Mouse (Mus musculus) gastrocnemius, adult 18-20 months (tissue): Measurements from ENCODE around the gene Dhx29. TPM values are rescaled to one million over a fixed set of nuclear protein-coding genes. Genes with fewer than 3 reads are reported as not detected.

Experiments
- DNase-seq: peaks from one replicate; pipeline ENCODE4 v3.0.0; 2021; ENCODE audit warnings: low spot score
- long read RNA-seq, 2 experiments: library from polyadenylated mRNA; stranded (forward); transcript quantifications; one replicate each; pipeline ENCODE4 v2.0.0; 2021
- total RNA-seq, 2 experiments: library from RNA; stranded (reverse); gene quantifications; 2 replicates each; pipeline ENCODE4 v1.2.3; 2021

The Dhx29 gene
- 10 to 100 TPM; 15.4 to 15.8 TPM for total RNA-seq
- long read RNA-seq, experiment 1, full-length matches to known transcripts, result 21 of 24 reads
- long read RNA-seq, experiment 1, partial matches to known transcripts, result 1 of 24 reads
- long read RNA-seq, experiment 1, other reads (novel, unspliced or antisense), result 2 of 24 reads
- long read RNA-seq, experiment 2, full-length matches to known transcripts, result 16 of 22 reads
- long read RNA-seq, experiment 2, partial matches to known transcripts, result 2 of 22 reads
- long read RNA-seq, experiment 2, other reads (novel, unspliced or antisense), result 4 of 22 reads

DNA sequence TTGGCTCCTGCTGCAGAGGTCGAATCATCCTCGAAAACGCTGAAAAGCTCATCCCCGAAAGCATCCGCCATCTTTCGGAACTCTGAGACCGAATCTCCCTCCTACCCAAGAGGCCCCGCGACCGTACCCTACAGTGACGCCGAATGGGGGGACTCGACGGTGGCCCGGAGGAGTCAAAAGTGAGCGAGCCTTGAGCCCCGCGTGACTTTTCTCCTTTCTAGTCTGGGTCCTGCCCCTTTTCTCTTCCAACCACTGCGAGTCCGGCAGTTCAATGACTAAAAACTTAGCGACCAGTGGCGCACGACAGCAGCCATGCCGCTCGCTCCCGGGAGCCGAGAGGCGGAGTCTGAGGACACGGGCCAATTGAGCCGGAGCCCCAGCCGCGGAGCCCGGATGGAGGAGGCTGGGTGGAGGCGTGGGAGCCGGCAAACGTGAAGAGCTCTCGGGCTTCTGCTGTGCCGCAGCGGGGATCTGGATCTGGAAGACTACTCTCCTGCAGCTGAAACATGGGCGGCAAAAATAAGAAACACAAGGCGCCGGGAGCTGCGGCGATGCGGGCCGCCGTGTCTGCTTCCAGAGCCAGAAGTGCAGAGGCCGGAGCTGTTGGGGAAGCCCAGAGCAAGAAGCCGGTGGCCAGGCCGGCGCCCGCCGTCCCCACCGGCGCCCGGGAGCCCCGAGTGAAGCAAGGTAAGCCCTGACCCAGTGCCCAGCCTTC, at the start of gene Dhx29, which contains the start of gene Mtrex:
Gene Dhx29, plus strand, starts transcription at position 168 of the 715 bp plus-strand sequence.
Gene Mtrex, minus strand, starts transcription at position 112 of the 715 bp plus-strand sequence.
- peak; percentile 99 for DNase-seq

DNA sequence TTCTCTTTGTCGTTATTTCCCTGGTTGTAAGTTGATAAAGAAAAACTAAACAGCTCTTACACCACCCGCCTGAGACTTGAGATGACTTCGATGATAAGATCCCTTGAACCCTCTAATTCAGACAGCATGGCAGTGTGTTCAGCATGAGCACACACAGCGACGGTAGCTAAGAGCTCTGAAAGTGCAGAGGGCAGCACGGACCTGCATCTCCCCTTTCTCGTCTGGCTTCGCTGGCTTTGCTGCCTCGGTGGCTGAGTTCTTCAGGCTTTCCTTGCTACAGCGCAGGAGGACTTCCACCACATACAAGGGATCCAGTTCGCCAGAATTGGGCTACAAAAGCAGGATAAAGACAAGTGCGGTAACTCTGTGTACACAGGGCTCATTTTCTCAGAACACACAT, 40.0 kb upstream of the Dhx29 start:
- no peak for DNase-seq

- no peak for DNase-seq
Observed at GRCm38 (mm10) chr13:112902176-112902575, 25.1 kb upstream of the Dhx29 start.

DNA sequence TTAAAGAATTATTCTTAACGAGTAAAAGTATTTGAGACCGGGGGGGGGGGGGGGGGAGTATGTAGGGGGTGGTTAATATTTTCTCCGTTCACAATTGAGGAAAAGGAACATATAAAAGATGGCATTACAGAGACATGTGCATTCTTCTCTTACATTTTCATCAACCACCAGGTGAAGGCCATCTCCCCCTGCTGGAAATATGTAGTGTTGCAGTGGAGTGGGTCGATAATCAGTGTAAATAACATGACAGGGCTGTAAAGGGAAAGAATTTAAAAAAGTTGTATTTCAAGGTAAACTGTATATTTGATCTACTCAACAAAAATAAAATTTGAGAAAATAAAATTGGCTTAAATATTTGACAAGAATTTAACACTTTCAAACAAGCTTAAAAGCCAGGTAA, 17.6 kb upstream of the Dhx29 start:
- peak; percentile 39 for DNase-seq

GRCm38 (mm10) chr13:112910434-112910833, 16.8 kb upstream of the Dhx29 start:
- DNase-seq, result no peak

- no peak for DNase-seq
Observed at GRCm38 (mm10) chr13:112919141-112919865, 8.0 kb upstream of the Dhx29 start.

GRCm38 (mm10) chr13:112920906-112921305, 6.3 kb upstream of the Dhx29 start:
- DNase-seq, result no peak

- no peak for DNase-seq
Observed at GRCm38 (mm10) chr13:112925266-112925665, 2.0 kb upstream of the Dhx29 start.

- DNase-seq, result no peak
Observed at GRCm38 (mm10) chr13:112925976-112926375, 1.3 kb upstream of the Dhx29 start.

GRCm38 (mm10) chr13:112926796-112927195, 458 bp upstream of the Dhx29 start:
- no peak for DNase-seq

- no peak for DNase-seq
Observed at GRCm38 (mm10) chr13:112928038-112928668, 899 bp downstream of the Dhx29 start.

- no peak for DNase-seq
Observed at GRCm38 (mm10) chr13:112938130-112938529, 10.9 kb downstream of the Dhx29 start.

DNA sequence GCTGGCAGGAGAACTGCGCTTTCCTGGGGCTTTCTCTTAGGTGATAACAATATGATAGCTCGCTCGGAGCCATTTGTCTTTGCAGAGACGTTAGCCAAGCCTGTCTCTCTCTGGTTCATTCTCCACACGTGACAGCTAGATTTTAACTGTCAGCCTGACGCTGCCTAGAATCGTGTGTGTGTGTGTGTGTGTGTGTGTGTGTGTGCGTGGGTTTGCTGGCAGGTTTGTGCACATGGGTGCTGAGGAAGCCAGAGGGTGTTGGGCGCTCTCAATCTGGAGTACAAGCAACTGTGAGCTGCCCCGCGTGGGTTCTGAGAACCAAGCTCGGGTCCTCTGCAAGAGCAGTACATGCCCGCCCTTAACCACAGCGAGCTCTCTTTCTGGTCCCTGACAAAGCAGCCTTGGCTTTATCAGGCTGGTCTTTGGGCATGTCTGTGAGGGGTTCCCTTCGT, 14.7 kb downstream of the Dhx29 start:
- DNase-seq, result no peak

- DNase-seq, result no peak
Observed at GRCm38 (mm10) chr13:112945312-112945711, 18.1 kb downstream of the Dhx29 start.

GRCm38 (mm10) chr13:112945900-112946299, 18.6 kb downstream of the Dhx29 start:
- DNase-seq, result no peak

DNA sequence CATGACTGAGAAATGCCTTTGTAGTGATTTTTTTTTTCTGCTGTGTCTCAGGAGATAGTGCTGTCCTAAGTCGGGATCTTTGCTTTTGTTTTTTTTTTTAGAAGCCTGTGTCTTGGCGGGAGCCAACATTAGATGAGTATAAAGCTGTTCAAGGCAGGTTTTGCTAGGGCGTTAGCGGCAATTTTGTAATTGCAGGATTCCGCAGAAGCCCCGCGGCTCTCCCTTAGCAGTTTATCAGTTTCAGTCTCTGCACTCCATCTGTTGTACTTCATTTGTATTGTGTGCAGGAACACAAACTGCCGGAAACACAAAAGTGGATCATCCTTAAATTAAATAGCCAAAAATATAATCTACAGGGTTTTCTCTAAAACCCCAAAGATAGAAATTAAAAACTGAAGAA, 26.8 kb downstream of the Dhx29 start:
- DNase-seq, result no peak

DNA sequence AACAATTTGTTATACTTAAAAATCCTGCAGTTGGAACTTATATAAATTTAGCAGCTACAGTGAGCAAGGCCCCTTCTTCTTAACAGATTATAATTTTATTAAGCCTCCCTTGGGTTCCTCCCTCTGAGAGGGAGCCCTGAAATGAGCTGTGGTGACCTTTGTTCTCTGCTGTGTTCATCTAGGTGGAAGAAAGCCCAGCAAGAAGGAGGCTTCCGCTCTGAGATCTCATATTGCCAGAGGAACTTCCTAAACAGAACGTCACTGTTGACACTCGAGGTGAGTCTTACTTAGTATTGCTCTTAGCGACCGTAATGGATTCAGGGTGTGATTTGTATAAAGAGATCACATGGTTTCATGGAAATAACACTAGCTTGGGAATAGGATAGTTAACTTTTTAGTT, 35.8 kb downstream of the Dhx29 start:
- no peak for DNase-seq

DNA sequence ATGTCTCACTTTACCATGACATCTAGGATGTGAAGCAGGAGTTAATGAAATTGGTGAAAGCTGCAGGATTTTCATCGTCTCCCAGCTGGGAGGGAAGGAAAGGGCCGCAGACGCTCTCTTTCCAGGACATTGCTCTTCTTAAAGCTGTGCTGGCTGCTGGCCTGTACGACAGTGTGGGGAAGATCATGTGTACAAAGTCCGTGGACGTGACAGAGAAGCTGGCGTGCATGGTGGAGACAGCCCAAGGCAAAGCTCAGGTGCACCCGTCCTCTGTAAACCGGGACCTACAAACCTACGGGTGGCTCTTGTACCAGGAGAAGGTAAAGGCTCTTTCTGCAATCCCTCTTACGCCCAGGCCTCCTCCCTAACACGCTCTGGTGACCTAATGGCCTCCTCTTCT, 37.2 kb downstream of the Dhx29 start:
- no peak for DNase-seq

- no peak for DNase-seq
Observed at GRCm38 (mm10) chr13:112967267-112967666, 40.0 kb downstream of the Dhx29 start.

GRCm38 (mm10) chr13:112976720-112977119, 49.5 kb downstream of the Dhx29 start:
- no peak for DNase-seq

DNA sequence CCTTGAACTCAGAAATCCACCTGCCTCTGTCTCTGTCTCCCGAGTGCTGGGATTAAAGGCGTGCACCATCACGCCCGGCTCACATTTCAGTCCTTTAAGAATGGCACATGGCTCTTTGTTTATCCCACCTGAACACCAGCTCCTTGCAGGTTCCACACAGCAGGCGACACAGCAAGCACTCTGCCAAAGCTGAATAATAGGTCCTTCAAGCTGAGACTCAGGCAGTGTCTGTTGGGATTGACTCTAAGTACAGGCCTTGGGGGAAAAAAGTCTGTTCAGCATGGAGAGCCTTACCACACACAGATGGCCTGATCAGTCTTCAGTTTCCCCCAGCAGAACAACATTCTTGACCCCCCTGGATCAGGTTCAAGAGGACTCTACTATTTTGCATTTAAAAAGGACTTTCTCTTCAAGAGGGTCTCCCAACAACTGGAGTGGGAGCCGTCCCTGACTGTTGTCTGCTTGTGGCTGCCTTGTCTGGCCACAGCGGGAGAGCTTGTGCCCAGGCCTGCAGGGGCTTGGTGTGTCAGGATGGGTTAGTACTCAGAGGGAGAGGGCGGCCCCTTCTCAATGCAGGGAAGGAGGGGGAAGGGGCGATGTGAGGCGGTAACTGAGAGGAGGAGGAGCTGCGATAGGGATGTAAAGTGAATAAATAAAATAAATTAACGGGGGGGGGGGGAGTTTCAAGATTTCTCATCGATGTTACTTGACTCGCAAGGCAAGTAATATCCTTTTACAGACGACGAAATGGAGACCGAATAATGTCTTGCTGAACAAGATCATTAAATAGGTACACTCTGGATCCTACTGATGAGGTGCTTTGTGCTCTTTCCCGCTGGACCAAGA, 58.6 kb downstream of the Dhx29 start:
- DNase-seq, result no peak
